Mouse (Mus musculus) intestine, embryonic 16.5 days (tissue): ENCODE measurements at regions not wholly inside any gene's neighbourhood (a gene's known extent, or its start where the extent isn't known, plus 50 kb on each side); places are given as distances from the start of the nearest gene placed in this dataset.
A peak's percentile ranks its signal among the peaks of the same experiment; 100 is the strongest.

ENCODE experiments used
- ATAC-seq: fragments of 200-750 bp; cut with Nextera tagmentation; 2 replicates; pipeline ENCODE4 v1.8.0; 2017; ENCODE audit warnings: moderate TSS enrichment, moderate library complexity
- H3K27ac ChIP-seq: fragments of 300-500 bp; sonication (generic); 2 replicates; pipeline ENCODE4 v1.5.1; 2014; ENCODE audit warnings: mild to moderate bottlenecking, low read length
- H3K27me3 ChIP-seq: fragments of 300-500 bp; sonication (generic); replicated peaks from 2 replicates; pipeline ENCODE4 v1.6.1; 2014; ENCODE audit warnings: low read length, control low read depth, mixed read lengths; ENCODE audit not compliant: control insufficient read depth, insufficient read depth
- H3K36me3 ChIP-seq: fragments of 300-500 bp; sonication (generic); 2 replicates; pipeline ENCODE4 v1.6.1; 2014; ENCODE audit warnings: low read length, control low read depth; ENCODE audit not compliant: control insufficient read depth, insufficient read depth
- H3K4me1 ChIP-seq: fragments of 300-500 bp; sonication (generic); 2 replicates; pipeline ENCODE4 v1.6.1; 2014; ENCODE audit warnings: low read length, control low read depth, mixed read lengths; ENCODE audit not compliant: control insufficient read depth, insufficient read depth
- H3K4me2 ChIP-seq: fragments of 300-500 bp; sonication (generic); 2 replicates; pipeline ENCODE4 v1.6.1; 2014; ENCODE audit warnings: low read depth, low read length, control low read depth
- H3K4me3 ChIP-seq: fragments of 300-500 bp; sonication (generic); 2 replicates; pipeline ENCODE4 v1.5.1; 2014; ENCODE audit warnings: mild to moderate bottlenecking, low read length
- H3K9ac ChIP-seq: fragments of 300-500 bp; sonication (generic); 2 replicates; pipeline ENCODE4 v1.6.1; 2014; ENCODE audit warnings: low read depth, low read length
- H3K9me3 ChIP-seq: fragments of 300-500 bp; sonication (generic); 2 replicates; pipeline ENCODE4 v1.6.1; 2016; ENCODE audit warnings: low read length, control low read depth; ENCODE audit not compliant: control insufficient read depth
- WGBS: fragments of 180-500 bp; shearing (Covaris S2); extraction: QIAGEN DNeasy Blood & Tissue Kit; methylation state at CpG from one replicate; pipeline ENCODE4 v1.1.7; 2014; 5-methylcytosine and 5-hydroxymethylcytosine counted together

GRCm38 (mm10) chr13:71375909-71376606 lies 534.4 kb upstream of the Adamts16 start:
- Histone ChIP-seq H3K36me3 (no peaks in the 10 kb centered on the region), H3K9me3 (no peaks in the 10 kb centered on the region), H3K9ac (no peak overlapping the region), H3K27ac (no peak overlapping the region), H3K4me1 (0 out of 2 replicates have a peak, but pooled peaks cover 2% of the 10 kb centered on the region), H3K4me3 (no peak overlapping the region), H3K27me3 (no peaks in the 10 kb centered on the region), H3K4me2 (no peak overlapping the region)
- ATAC-seq, result peak; percentile 56
- WGBS, result 39% methylated on average over 9 of the region's 9 CpGs

- 23% methylated on average over 10 of the region's 10 CpGs for WGBS
- Histone ChIP-seq H3K9me3 (no peaks in the 10 kb centered on the region), H3K27ac (no peak overlapping the region), H3K36me3 (no peaks in the 10 kb centered on the region), H3K4me3 (no peak overlapping the region), H3K4me2 (no peak overlapping the region), H3K9ac (no peak overlapping the region), H3K4me1 (0 out of 2 replicates have a peak, but pooled peaks cover 2% of the 10 kb centered on the region), H3K27me3 (no peaks in the 10 kb centered on the region)
- no peak for ATAC-seq
These were observed 531.4 kb upstream of the Adamts16 start for GRCm38 (mm10) chr13:71372701-71373685.

GRCm38 (mm10) chr13:71369832-71370231 lies 528.2 kb upstream of the Adamts16 start:
- no peak for ATAC-seq
- 77% methylated on average over 3 of the region's 3 CpGs for WGBS
- no peaks in the 10 kb centered on the region for H3K9me3 ChIP-seq
- H3K27me3 ChIP-seq, result no peaks in the 10 kb centered on the region
- no peak overlapping the region for H3K4me3 ChIP-seq
- H3K4me1 ChIP-seq, result 0 out of 2 replicates have a peak, but pooled peaks cover 2% of the 10 kb centered on the region
- H3K4me2 ChIP-seq, result no peak overlapping the region
- H3K27ac ChIP-seq, result no peak overlapping the region
- no peak overlapping the region for H3K9ac ChIP-seq
- H3K36me3 ChIP-seq, result no peaks in the 10 kb centered on the region

GRCm38 (mm10) chr13:71365261-71365660 lies 523.6 kb upstream of the Adamts16 start:
- no peak overlapping the region for H3K4me2 ChIP-seq
- H3K36me3 ChIP-seq, result no peaks in the 10 kb centered on the region
- no peak for ATAC-seq
- H3K9me3 ChIP-seq, result no peaks in the 10 kb centered on the region
- no peak overlapping the region for H3K4me3 ChIP-seq
- no peaks in the 10 kb centered on the region for H3K4me1 ChIP-seq
- no peak overlapping the region for H3K27ac ChIP-seq
- no peak overlapping the region for H3K9ac ChIP-seq
- 74% methylated on average over 3 of the region's 3 CpGs for WGBS
- H3K27me3 ChIP-seq, result no peaks in the 10 kb centered on the region

GRCm38 (mm10) chr13:71362311-71362710 lies 520.7 kb upstream of the Adamts16 start:
- Histone ChIP-seq H3K4me1 (no peaks in the 10 kb centered on the region), H3K4me3 (no peak overlapping the region), H3K36me3 (no peaks in the 10 kb centered on the region), H3K4me2 (no peak overlapping the region), H3K27me3 (no peaks in the 10 kb centered on the region), H3K9ac (no peak overlapping the region), H3K9me3 (no peaks in the 10 kb centered on the region), H3K27ac (no peak overlapping the region)
- no peak for ATAC-seq
- WGBS, result 89% methylated on average over 5 of the region's 5 CpGs

GRCm38 (mm10) chr13:71359112-71359511 lies 517.5 kb upstream of the Adamts16 start:
- no peaks in the 10 kb centered on the region for H3K9me3 ChIP-seq
- H3K27me3 ChIP-seq, result no peaks in the 10 kb centered on the region
- no peaks in the 10 kb centered on the region for H3K4me1 ChIP-seq
- no peak overlapping the region for H3K4me2 ChIP-seq
- H3K27ac ChIP-seq, result no peak overlapping the region
- H3K9ac ChIP-seq, result no peak overlapping the region
- H3K4me3 ChIP-seq, result no peak overlapping the region
- no peak for ATAC-seq
- 76% methylated on average over 11 of the region's 11 CpGs for WGBS
- no peaks in the 10 kb centered on the region for H3K36me3 ChIP-seq

GRCm38 (mm10) chr13:71350787-71351186 lies 509.2 kb upstream of the Adamts16 start:
- Histone ChIP-seq H3K4me2 (no peak overlapping the region), H3K27ac (no peak overlapping the region), H3K9me3 (no peaks in the 10 kb centered on the region), H3K4me3 (no peak overlapping the region), H3K36me3 (no peaks in the 10 kb centered on the region), H3K4me1 (no peaks in the 10 kb centered on the region), H3K9ac (no peak overlapping the region), H3K27me3 (no peaks in the 10 kb centered on the region)
- WGBS, result 88% methylated on average over 7 of the region's 7 CpGs
- no peak for ATAC-seq

- H3K4me3 ChIP-seq, result no peak overlapping the region
- H3K4me1 ChIP-seq, result no peaks in the 10 kb centered on the region
- no peaks in the 10 kb centered on the region for H3K9me3 ChIP-seq
- WGBS, result 73% methylated on average over 1 of the region's 1 CpGs
- no peak overlapping the region for H3K4me2 ChIP-seq
- no peak overlapping the region for H3K27ac ChIP-seq
- H3K9ac ChIP-seq, result no peak overlapping the region
- H3K27me3 ChIP-seq, result no peaks in the 10 kb centered on the region
- no peaks in the 10 kb centered on the region for H3K36me3 ChIP-seq
- ATAC-seq, result no peak
These were observed 501.3 kb upstream of the Adamts16 start for GRCm38 (mm10) chr13:71342921-71343320.

- WGBS, result 76% methylated on average over 6 of the region's 6 CpGs
- no peak overlapping the region for H3K4me2 ChIP-seq
- no peak for ATAC-seq
- H3K36me3 ChIP-seq, result no peaks in the 10 kb centered on the region
- H3K4me3 ChIP-seq, result no peak overlapping the region
- no peaks in the 10 kb centered on the region for H3K27me3 ChIP-seq
- H3K27ac ChIP-seq, result no peak overlapping the region
- H3K9ac ChIP-seq, result no peak overlapping the region
- H3K9me3 ChIP-seq, result no peaks in the 10 kb centered on the region
- H3K4me1 ChIP-seq, result no peaks in the 10 kb centered on the region
These were observed 497.1 kb upstream of the Adamts16 start for GRCm38 (mm10) chr13:71338700-71339099.
